Mouse (Mus musculus): ENCODE data around the gene Olfr1197. TPM values are rescaled to one million over a fixed set of nuclear protein-coding genes. Genes with fewer than 3 reads are reported as not detected.

Olfr1197 gene
- total RNA-seq (2015) (not detected in 2 replicates), total RNA-seq (2017) (not detected in 2 replicates)

GRCm38 (mm10) chr2:88732266-88732665 lies at the start of gene Olfr1197:
Gene Olfr1197 (minus strand): TSS chr2:88732366.
- no peak for ATAC-seq (replicated peaks; ENCODE audit: poor library complexity)

GRCm38 (mm10) chr2:88770388-88770787 lies 38.2 kb upstream of the Olfr1197 start, which contains the start of gene Olfr1200:
Gene Olfr1200 (minus strand): TSS chr2:88770488.
- no peak for ATAC-seq (replicated peaks; ENCODE audit: poor library complexity)

- ATAC-seq (replicated peaks; ENCODE audit: poor library complexity): no peak
Observed at GRCm38 (mm10) chr2:88760369-88760768, 28.2 kb upstream of the Olfr1197 start, which contains the start of gene Olfr1199. Gene Olfr1199 (minus strand): TSS chr2:88760469.

- no peak for ATAC-seq (replicated peaks; ENCODE audit: poor library complexity)
Observed at GRCm38 (mm10) chr2:88751270-88751669, 19.1 kb upstream of the Olfr1197 start, which contains the start of gene Olfr1198. Gene Olfr1198 (minus strand): TSS chr2:88751370.

- no peak for ATAC-seq (replicated peaks; ENCODE audit: poor library complexity)
Observed at GRCm38 (mm10) chr2:88743379-88743778, 11.2 kb upstream of the Olfr1197 start.

GRCm38 (mm10) chr2:88704497-88704896 lies 27.7 kb downstream of the Olfr1197 start, which contains the start of gene Olfr1196:
Gene Olfr1196 (minus strand): TSS chr2:88704597.
- no peak for ATAC-seq (replicated peaks; ENCODE audit: poor library complexity)

GRCm38 (mm10) chr2:88689087-88689486 lies 43.1 kb downstream of the Olfr1197 start, which contains the start of gene Olfr1195:
Gene Olfr1195 (minus strand): TSS chr2:88689187.
- no peak for ATAC-seq (replicated peaks; ENCODE audit: poor library complexity)

Other genes with a start within 250 kb of the Olfr1197 start
- not detected in 2 replicates for gene Olfr1184, start 248.8 kb downstream of the Olfr1197 start, total RNA-seq (2015)
- gene Olfr1184, start 248.8 kb downstream of the Olfr1197 start, total RNA-seq (2017): not detected in 2 replicates
- not detected in 2 replicates for gene Olfr1185-ps1, start 239.0 kb downstream of the Olfr1197 start, total RNA-seq (2015)
- not detected in 2 replicates for gene Olfr1185-ps1, start 239.0 kb downstream of the Olfr1197 start, total RNA-seq (2017)
- gene Olfr1186, start 213.8 kb downstream of the Olfr1197 start, total RNA-seq (2015): not detected in 2 replicates
- gene Olfr1186, start 213.8 kb downstream of the Olfr1197 start, total RNA-seq (2017): not detected in 2 replicates
- not detected in 2 replicates for gene Olfr1188, start 175.4 kb downstream of the Olfr1197 start, total RNA-seq (2015)
- not detected in 2 replicates for gene Olfr1188, start 175.4 kb downstream of the Olfr1197 start, total RNA-seq (2017)
- gene Olfr1189, start 145.9 kb downstream of the Olfr1197 start, total RNA-seq (2015): not detected in 2 replicates
- not detected in 2 replicates for gene Olfr1189, start 145.9 kb downstream of the Olfr1197 start, total RNA-seq (2017)
- not detected in 2 replicates for gene Olfr1191-ps1, start 91.8 kb downstream of the Olfr1197 start, total RNA-seq (2015)
- not detected in 2 replicates for gene Olfr1191-ps1, start 91.8 kb downstream of the Olfr1197 start, total RNA-seq (2017)
- not detected in 2 replicates for gene Olfr1192-ps1, start 83.9 kb downstream of the Olfr1197 start, total RNA-seq (2015)
- gene Olfr1192-ps1, start 83.9 kb downstream of the Olfr1197 start, total RNA-seq (2017): not detected in 2 replicates
- gene Olfr1193, start 56.7 kb downstream of the Olfr1197 start, total RNA-seq (2015): not detected in 2 replicates
- gene Olfr1193, start 56.7 kb downstream of the Olfr1197 start, total RNA-seq (2017): not detected in 2 replicates
- not detected in 2 replicates for gene Olfr1195, start 43.2 kb downstream of the Olfr1197 start, total RNA-seq (2015)
- gene Olfr1195, start 43.2 kb downstream of the Olfr1197 start, total RNA-seq (2017): not detected in 2 replicates
- not detected in 2 replicates for gene Olfr1196, start 27.8 kb downstream of the Olfr1197 start, total RNA-seq (2015)
- gene Olfr1196, start 27.8 kb downstream of the Olfr1197 start, total RNA-seq (2017): not detected in 2 replicates
- gene Olfr1198, start 19.0 kb upstream of the Olfr1197 start, total RNA-seq (2015): not detected in 2 replicates
- not detected in 2 replicates for gene Olfr1198, start 19.0 kb upstream of the Olfr1197 start, total RNA-seq (2017)
- not detected in 2 replicates for gene Olfr1199, start 28.1 kb upstream of the Olfr1197 start, total RNA-seq (2015)
- gene Olfr1199, start 28.1 kb upstream of the Olfr1197 start, total RNA-seq (2017): not detected in 2 replicates
- not detected in 2 replicates for gene Olfr1200, start 38.1 kb upstream of the Olfr1197 start, total RNA-seq (2015)
- gene Olfr1200, start 38.1 kb upstream of the Olfr1197 start, total RNA-seq (2017): not detected in 2 replicates
- not detected in 2 replicates for gene Olfr1201, start 60.7 kb upstream of the Olfr1197 start, total RNA-seq (2015)
- gene Olfr1201, start 60.7 kb upstream of the Olfr1197 start, total RNA-seq (2017): not detected in 2 replicates
- not detected in 2 replicates for gene Olfr1202, start 82.1 kb upstream of the Olfr1197 start, total RNA-seq (2015)
- not detected in 2 replicates for gene Olfr1202, start 82.1 kb upstream of the Olfr1197 start, total RNA-seq (2017)
- gene Olfr1205, start 97.4 kb upstream of the Olfr1197 start, total RNA-seq (2015): not detected in 2 replicates
- gene Olfr1205, start 97.4 kb upstream of the Olfr1197 start, total RNA-seq (2017): not detected in 2 replicates
- gene Olfr1204, start 116.9 kb upstream of the Olfr1197 start, total RNA-seq (2015): not detected in 2 replicates
- gene Olfr1204, start 116.9 kb upstream of the Olfr1197 start, total RNA-seq (2017): not detected in 2 replicates
- gene Olfr1206, start 130.9 kb upstream of the Olfr1197 start, total RNA-seq (2015): not detected in 2 replicates
- not detected in 2 replicates for gene Olfr1206, start 130.9 kb upstream of the Olfr1197 start, total RNA-seq (2017)
- gene Olfr1208, start 169.9 kb upstream of the Olfr1197 start, total RNA-seq (2015): not detected in 2 replicates
- not detected in 2 replicates for gene Olfr1208, start 169.9 kb upstream of the Olfr1197 start, total RNA-seq (2017)
- not detected in 2 replicates for gene Olfr1209, start 182.8 kb upstream of the Olfr1197 start, total RNA-seq (2015)
- not detected in 2 replicates for gene Olfr1209, start 182.8 kb upstream of the Olfr1197 start, total RNA-seq (2017)
- not detected in 2 replicates for gene Olfr1211, start 205.7 kb upstream of the Olfr1197 start, total RNA-seq (2015)
- not detected in 2 replicates for gene Olfr1211, start 205.7 kb upstream of the Olfr1197 start, total RNA-seq (2017)
- gene Olfr1212, start 221.6 kb upstream of the Olfr1197 start, total RNA-seq (2015): not detected in 2 replicates
- gene Olfr1212, start 221.6 kb upstream of the Olfr1197 start, total RNA-seq (2017): not detected in 2 replicates
- not detected in 2 replicates for gene Gm13762, start 247.9 kb upstream of the Olfr1197 start, total RNA-seq (2015)
- gene Gm13762, start 247.9 kb upstream of the Olfr1197 start, total RNA-seq (2017): not detected in 2 replicates